Mouse (Mus musculus): ENCODE measurements around the gene Pcbp4. TPM values are rescaled to one million over a fixed set of nuclear protein-coding genes. Genes with fewer than 3 reads are reported as not detected.
"Not testable (repeated sequence)": the region's sequence is repeated elsewhere in the genome, so short reads cannot be mapped to it uniquely, and the experiment has no call there.

The Pcbp4 gene
- polyA plus RNA-seq, 1 experiment from 2014 or later, result 226 TPM

GRCm38 (mm10) chr9:106487602-106488001, 34.5 kb downstream of the Pcbp4 start:
- not testable (repeated sequence) for H3K4me2 ChIP-seq (ENCODE audit: low read length); H3K4me3 ChIP-seq (ENCODE audit: low read depth, low read length); DNase-seq (ENCODE audit: low spot score); ATAC-seq; H3K4me1 ChIP-seq (ENCODE audit: control insufficient read depth, insufficient read depth, low read length); H3K27me3 ChIP-seq (replicated peaks; ENCODE audit: control insufficient read depth, insufficient read depth, low read length); H3K27ac ChIP-seq (ENCODE audit: low read depth, low read length); H3K9ac ChIP-seq (ENCODE audit: low read length); H3K9me3 ChIP-seq (replicated peaks; ENCODE audit: control insufficient read depth, low read length)
- 88% methylated on average over 6 of the region's 6 CpGs for WGBS
- peaks cover 33% of the 10 kb centered on the region for H3K36me3 ChIP-seq (ENCODE audit: control insufficient read depth, insufficient read depth, low read length)

- H3K9ac ChIP-seq (ENCODE audit: low read length), result no peak within 1 kb of the TSS
- 92% methylated on average over 6 of the region's 6 CpGs for WGBS
- H3K9me3 ChIP-seq (replicated peaks; ENCODE audit: control insufficient read depth, low read length), result no peaks in the 10 kb centered on the region
- no peaks in the 10 kb centered on the region for H3K4me1 ChIP-seq (ENCODE audit: control insufficient read depth, insufficient read depth, low read length)
- DNase-seq (ENCODE audit: low spot score), result no peak
- no peak for ATAC-seq
- no peak within 1 kb of the TSS for H3K27ac ChIP-seq (ENCODE audit: low read depth, low read length)
- no peak within 1 kb of the TSS for H3K4me2 ChIP-seq (ENCODE audit: low read length)
- H3K36me3 ChIP-seq (ENCODE audit: control insufficient read depth, insufficient read depth, low read length), result no peaks in the 10 kb centered on the region
- no peak within 1 kb of the TSS for H3K4me3 ChIP-seq (ENCODE audit: low read depth, low read length)
- no peaks in the 10 kb centered on the region for H3K27me3 ChIP-seq (replicated peaks; ENCODE audit: control insufficient read depth, insufficient read depth, low read length)
These were observed 46.6 kb downstream of the Pcbp4 start, which contains the start of gene Iqcf1 for GRCm38 (mm10) chr9:106499667-106500066. Gene Iqcf1 (plus strand): TSS chr9:106499967.

DNA sequence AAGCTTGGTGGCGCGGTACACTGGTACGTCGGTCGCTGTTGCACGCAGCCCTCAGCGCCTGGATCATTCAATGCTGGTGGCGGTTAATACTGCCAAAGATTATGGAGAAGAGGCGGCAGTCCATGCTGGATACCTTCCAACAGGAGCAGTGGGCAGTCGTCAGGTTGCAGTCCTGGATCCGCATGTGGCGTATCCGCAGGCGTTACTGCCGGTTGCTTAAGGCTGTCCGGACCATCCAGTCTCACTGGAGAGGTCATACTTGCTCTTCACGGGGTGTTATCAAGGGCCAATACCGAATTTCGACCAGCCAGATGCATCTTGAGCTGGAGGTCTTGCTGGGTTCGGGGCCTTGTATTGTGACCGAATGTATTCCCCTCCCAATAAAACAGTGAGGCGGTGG, 48.8 kb downstream of the Pcbp4 start:
- H3K4me3 ChIP-seq (ENCODE audit: low read depth, low read length), result no peak overlapping the region
- ATAC-seq, result no peak
- H3K4me2 ChIP-seq (ENCODE audit: low read length), result no peak overlapping the region
- no peak overlapping the region for H3K27ac ChIP-seq (ENCODE audit: low read depth, low read length)
- H3K4me1 ChIP-seq (ENCODE audit: control insufficient read depth, insufficient read depth, low read length), result no peaks in the 10 kb centered on the region
- no peak overlapping the region for H3K9ac ChIP-seq (ENCODE audit: low read length)
- WGBS, result 89% methylated on average over 22 of the region's 22 CpGs
- DNase-seq (ENCODE audit: low spot score), result no peak
- H3K9me3 ChIP-seq (replicated peaks; ENCODE audit: control insufficient read depth, low read length), result no peaks in the 10 kb centered on the region
- H3K36me3 ChIP-seq (ENCODE audit: control insufficient read depth, insufficient read depth, low read length), result no peaks in the 10 kb centered on the region
- H3K27me3 ChIP-seq (replicated peaks; ENCODE audit: control insufficient read depth, insufficient read depth, low read length), result no peaks in the 10 kb centered on the region

DNA sequence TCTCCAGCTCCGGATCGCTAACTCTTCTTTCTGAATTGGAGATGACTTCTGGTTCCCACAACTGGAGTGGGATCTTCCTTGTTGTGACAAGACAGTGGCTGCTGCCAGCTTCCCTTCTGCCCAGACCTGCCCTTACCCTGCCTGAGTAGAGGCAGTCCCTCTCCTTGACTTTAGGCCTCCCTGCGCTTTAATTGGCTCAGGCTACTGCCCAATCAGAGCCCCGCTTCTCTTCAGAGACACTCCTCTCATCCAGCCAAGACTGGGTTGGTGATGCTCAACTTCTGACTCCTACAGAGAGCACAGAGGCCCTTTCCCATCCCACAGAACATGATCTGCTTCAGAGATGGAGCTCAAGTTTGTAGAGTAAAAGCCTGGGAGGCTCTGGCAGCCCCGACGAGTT, 51.2 kb downstream of the Pcbp4 start:
- Histone ChIP-seq H3K9me3 (replicated peaks; ENCODE audit: control insufficient read depth, low read length) (no peaks in the 10 kb centered on the region), H3K4me1 (ENCODE audit: control insufficient read depth, insufficient read depth, low read length) (no peaks in the 10 kb centered on the region), H3K4me2 (ENCODE audit: low read length) (no peak overlapping the region), H3K27ac (ENCODE audit: low read depth, low read length) (no peak overlapping the region), H3K36me3 (ENCODE audit: control insufficient read depth, insufficient read depth, low read length) (no peaks in the 10 kb centered on the region), H3K9ac (ENCODE audit: low read length) (no peak overlapping the region), H3K4me3 (ENCODE audit: low read depth, low read length) (no peak overlapping the region), H3K27me3 (replicated peaks; ENCODE audit: control insufficient read depth, insufficient read depth, low read length) (no peaks in the 10 kb centered on the region)
- no peak for ATAC-seq
- no peak for DNase-seq (ENCODE audit: low spot score)
- WGBS, result 77% methylated on average over 6 of the region's 6 CpGs

DNA sequence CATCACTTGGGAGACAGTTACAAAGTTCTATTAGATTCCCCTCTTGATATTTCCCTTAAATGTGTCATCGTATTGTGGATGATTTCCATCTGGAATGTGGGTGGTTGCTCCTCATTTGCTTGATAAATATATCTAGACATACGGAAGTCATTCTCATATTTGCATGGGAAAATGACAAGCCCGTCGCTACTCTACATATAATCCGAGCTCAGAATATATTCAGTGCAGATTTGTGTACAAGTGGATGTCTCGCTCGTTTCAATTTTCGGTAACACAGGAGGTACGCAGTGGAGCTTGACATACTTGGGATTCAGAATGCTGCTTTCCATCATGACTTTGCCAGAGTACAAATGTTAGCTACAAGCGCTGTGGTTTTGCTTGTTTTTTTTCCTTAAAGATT, 56.3 kb downstream of the Pcbp4 start:
- Histone ChIP-seq H3K9me3 (replicated peaks; ENCODE audit: control insufficient read depth, low read length) (no peaks in the 10 kb centered on the region), H3K4me2 (ENCODE audit: low read length) (no peak overlapping the region), H3K36me3 (ENCODE audit: control insufficient read depth, insufficient read depth, low read length) (no peaks in the 10 kb centered on the region), H3K27ac (ENCODE audit: low read depth, low read length) (no peak overlapping the region), H3K9ac (ENCODE audit: low read length) (no peak overlapping the region), H3K4me3 (ENCODE audit: low read depth, low read length) (no peak overlapping the region), H3K4me1 (ENCODE audit: control insufficient read depth, insufficient read depth, low read length) (no peaks in the 10 kb centered on the region), H3K27me3 (replicated peaks; ENCODE audit: control insufficient read depth, insufficient read depth, low read length) (no peaks in the 10 kb centered on the region)
- no peak for DNase-seq (ENCODE audit: low spot score)
- 95% methylated on average over 10 of the region's 10 CpGs for WGBS
- no peak for ATAC-seq

- ATAC-seq (no peak), DNase-seq (ENCODE audit: low spot score) (peak; percentile 39)
- Histone ChIP-seq H3K9ac (ENCODE audit: low read length) (no peak overlapping the region), H3K27ac (ENCODE audit: low read depth, low read length) (no peak overlapping the region), H3K9me3 (replicated peaks; ENCODE audit: control insufficient read depth, low read length) (no peaks in the 10 kb centered on the region), H3K4me2 (ENCODE audit: low read length) (no peak overlapping the region), H3K27me3 (replicated peaks; ENCODE audit: control insufficient read depth, insufficient read depth, low read length) (no peaks in the 10 kb centered on the region), H3K4me3 (ENCODE audit: low read depth, low read length) (no peak overlapping the region), H3K4me1 (ENCODE audit: control insufficient read depth, insufficient read depth, low read length) (no peaks in the 10 kb centered on the region), H3K36me3 (ENCODE audit: control insufficient read depth, insufficient read depth, low read length) (no peaks in the 10 kb centered on the region)
- 55% methylated on average over 13 of the region's 13 CpGs for WGBS
These were observed 59.8 kb downstream of the Pcbp4 start for GRCm38 (mm10) chr9:106512729-106513450.

DNA sequence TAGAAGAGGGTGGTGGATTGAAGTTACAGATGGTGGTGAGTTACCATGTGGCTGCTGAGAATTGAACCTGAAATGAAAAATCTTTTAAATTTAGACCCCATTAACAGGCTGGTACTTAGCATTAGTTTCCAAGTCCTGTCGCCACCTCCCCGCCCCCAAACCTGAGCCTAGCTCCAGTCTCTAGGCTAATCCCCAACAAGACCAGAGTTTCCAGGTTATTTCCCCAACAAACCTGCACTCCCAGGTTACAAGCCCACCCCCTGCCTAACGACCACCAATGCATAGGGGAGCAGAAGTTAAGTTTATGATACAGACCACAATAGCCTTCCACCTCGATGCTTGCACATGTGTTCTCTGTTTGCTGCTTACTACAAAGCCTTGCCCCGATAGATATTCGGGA, 60.5 kb downstream of the Pcbp4 start:
- no peak overlapping the region for H3K27ac ChIP-seq (ENCODE audit: low read depth, low read length)
- no peaks in the 10 kb centered on the region for H3K4me1 ChIP-seq (ENCODE audit: control insufficient read depth, insufficient read depth, low read length)
- no peak overlapping the region for H3K9ac ChIP-seq (ENCODE audit: low read length)
- H3K27me3 ChIP-seq (replicated peaks; ENCODE audit: control insufficient read depth, insufficient read depth, low read length), result no peaks in the 10 kb centered on the region
- no peak for DNase-seq (ENCODE audit: low spot score)
- no peaks in the 10 kb centered on the region for H3K9me3 ChIP-seq (replicated peaks; ENCODE audit: control insufficient read depth, low read length)
- H3K4me2 ChIP-seq (ENCODE audit: low read length), result no peak overlapping the region
- H3K36me3 ChIP-seq (ENCODE audit: control insufficient read depth, insufficient read depth, low read length), result no peaks in the 10 kb centered on the region
- no peak overlapping the region for H3K4me3 ChIP-seq (ENCODE audit: low read depth, low read length)
- no peak for ATAC-seq
- 79% methylated on average over 6 of the region's 6 CpGs for WGBS

Other genes with a start within 250 kb of the Pcbp4 start
- gene Tlr9, start 230.7 kb upstream of the Pcbp4 start, polyA plus RNA-seq (2014; fragmentation: Nextera tagmentation; extraction: Ambion mirVana), result not detected in 2 replicates
- 91.5 and 110 TPM in 2 replicates for gene Alas1, start 204.6 kb upstream of the Pcbp4 start, polyA plus RNA-seq (2014; fragmentation: Nextera tagmentation; extraction: Ambion mirVana)
- 11.8 and 12.1 TPM in 2 replicates for gene Poc1a, start 172.2 kb upstream of the Pcbp4 start, polyA plus RNA-seq (2014; fragmentation: Nextera tagmentation; extraction: Ambion mirVana)
- gene Dusp7, start 84.7 kb upstream of the Pcbp4 start, polyA plus RNA-seq (2014; fragmentation: Nextera tagmentation; extraction: Ambion mirVana), result 10.2 and 11.3 TPM in 2 replicates
- gene Rpl29, start 23.8 kb upstream of the Pcbp4 start, polyA plus RNA-seq (2014; fragmentation: Nextera tagmentation; extraction: Ambion mirVana), result 718 and 924 TPM in 2 replicates
- 29.4 and 36.8 TPM in 2 replicates for gene Acy1, start 15.0 kb upstream of the Pcbp4 start, polyA plus RNA-seq (2014; fragmentation: Nextera tagmentation; extraction: Ambion mirVana)
- 5.5 and 5.9 TPM in 2 replicates for gene Abhd14b, start 5.8 kb upstream of the Pcbp4 start, polyA plus RNA-seq (2014; fragmentation: Nextera tagmentation; extraction: Ambion mirVana)
- gene Abhd14a, start 5.6 kb upstream of the Pcbp4 start, polyA plus RNA-seq (2014; fragmentation: Nextera tagmentation; extraction: Ambion mirVana), result 51.9 and 60.2 TPM in 2 replicates
- 0.56 and 0.89 TPM in 2 replicates for gene Gpr62, start 12.6 kb downstream of the Pcbp4 start, polyA plus RNA-seq (2014; fragmentation: Nextera tagmentation; extraction: Ambion mirVana)
- gene Rrp9, start 22.7 kb downstream of the Pcbp4 start, polyA plus RNA-seq (2014; fragmentation: Nextera tagmentation; extraction: Ambion mirVana), result 45.6 and 48.9 TPM in 2 replicates
- 0.63 and 0.72 TPM in 2 replicates for gene Parp3, start 23.7 kb downstream of the Pcbp4 start, polyA plus RNA-seq (2014; fragmentation: Nextera tagmentation; extraction: Ambion mirVana)
- gene Iqcf1, start 46.7 kb downstream of the Pcbp4 start, polyA plus RNA-seq (2014; fragmentation: Nextera tagmentation; extraction: Ambion mirVana), result not detected in 2 replicates
- gene Iqcf5, start 61.3 kb downstream of the Pcbp4 start, polyA plus RNA-seq (2014; fragmentation: Nextera tagmentation; extraction: Ambion mirVana), result not detected in 2 replicates
- not detected in 2 replicates for gene Iqcf3, start 108.3 kb downstream of the Pcbp4 start, polyA plus RNA-seq (2014; fragmentation: Nextera tagmentation; extraction: Ambion mirVana)
- gene Iqcf4, start 117.7 kb downstream of the Pcbp4 start, polyA plus RNA-seq (2014; fragmentation: Nextera tagmentation; extraction: Ambion mirVana), result not detected in 2 replicates
- gene Iqcf6, start 173.3 kb downstream of the Pcbp4 start, polyA plus RNA-seq (2014; fragmentation: Nextera tagmentation; extraction: Ambion mirVana), result not detected in 2 replicates
- gene Grm2, start 202.8 kb downstream of the Pcbp4 start, polyA plus RNA-seq (2014; fragmentation: Nextera tagmentation; extraction: Ambion mirVana), result 6.7 and 10.4 TPM in 2 replicates
- gene Tex264, start 232.6 kb downstream of the Pcbp4 start, polyA plus RNA-seq (2014; fragmentation: Nextera tagmentation; extraction: Ambion mirVana), result 41.3 and 52.1 TPM in 2 replicates